Mouse (Mus musculus): Measurements from ENCODE around the gene Tspan5.

GRCm38 (mm10) chr3:138744030-138744774 is 2.2 kb downstream of the Tspan5 start:
- TF ChIP-seq POLR2A (IDR thresholded peaks at IDR 0.05; ENCODE audit: extremely low read depth, insufficient read depth, low read length) = no peak
- TF ChIP-seq CTCF (IDR thresholded peaks at IDR 0.05; ENCODE audit: low read depth, low read length) = no peak

All from liver, adult 2 months (tissue).